Mouse (Mus musculus) liver, embryonic 16.5 days (tissue): Measurements from ENCODE around the gene Med27. TPM values are rescaled to one million over a fixed set of nuclear protein-coding genes. Genes with fewer than 3 reads are reported as not detected.

Experiments
- ATAC-seq: fragments of 200-750 bp; cut with Nextera tagmentation; 2 replicates; pipeline ENCODE4 v1.8.0; 2017; ENCODE audit warnings: low read depth, mild to moderate bottlenecking, moderate number of reproducible peaks, moderate library complexity
- H3K27ac ChIP-seq: fragments of 300-500 bp; sonication (generic); 2 replicates; pipeline ENCODE4 v1.5.1; 2014; ENCODE audit warnings: mild to moderate bottlenecking, low read length
- H3K27me3 ChIP-seq: fragments of 300-500 bp; sonication (generic); 2 replicates; pipeline ENCODE4 v1.6.1; 2014; ENCODE audit warnings: low read depth, low read length, mixed read lengths; ENCODE audit not compliant: control insufficient read depth, insufficient read depth
- H3K36me3 ChIP-seq: fragments of 300-500 bp; sonication (generic); 2 replicates; pipeline ENCODE4 v1.6.1; 2014; ENCODE audit warnings: mild to moderate bottlenecking; ENCODE audit not compliant: control insufficient read depth, insufficient read depth
- H3K4me1 ChIP-seq: fragments of 300-500 bp; sonication (generic); 2 replicates; pipeline ENCODE4 v1.6.1; 2014; ENCODE audit warnings: low read depth, low read length, mixed read lengths; ENCODE audit not compliant: control insufficient read depth
- H3K4me2 ChIP-seq: fragments of 300-500 bp; sonication (generic); 2 replicates; pipeline ENCODE4 v1.6.1; 2014; ENCODE audit warnings: low read depth, low read length, mixed read lengths
- H3K4me3 ChIP-seq: fragments of 300-500 bp; sonication (generic); 2 replicates; pipeline ENCODE4 v1.5.1; 2014; ENCODE audit warnings: low read depth, mild to moderate bottlenecking, low read length
- H3K9ac ChIP-seq: fragments of 300-500 bp; sonication (generic); 2 replicates; pipeline ENCODE4 v1.6.1; 2014; ENCODE audit warnings: low read depth, low read length
- H3K9me3 ChIP-seq: fragments of 300-500 bp; sonication (generic); replicated peaks from 2 replicates; pipeline ENCODE4 v1.6.1; 2016; ENCODE audit warnings: low read length; ENCODE audit not compliant: control insufficient read depth
- WGBS: fragments of 180-500 bp; shearing (Covaris S2); extraction: QIAGEN DNeasy Blood & Tissue Kit; methylation state at CpG from one replicate; pipeline ENCODE4 v1.1.7; 2014; ENCODE audit not compliant: insufficient replicate concordance; 5-methylcytosine and 5-hydroxymethylcytosine counted together
- polyA plus RNA-seq: library from polyadenylated mRNA; unstranded; fragments of >200 nt; fragmentation: Nextera tagmentation; extraction: Ambion mirVana; gene quantifications from 2 replicates; pipeline ENCODE4 v1.2.1, GENCODE M21; 2015

Med27 gene
- polyA plus RNA-seq, 1 experiment from 2014 or later: 14.1 TPM

DNA sequence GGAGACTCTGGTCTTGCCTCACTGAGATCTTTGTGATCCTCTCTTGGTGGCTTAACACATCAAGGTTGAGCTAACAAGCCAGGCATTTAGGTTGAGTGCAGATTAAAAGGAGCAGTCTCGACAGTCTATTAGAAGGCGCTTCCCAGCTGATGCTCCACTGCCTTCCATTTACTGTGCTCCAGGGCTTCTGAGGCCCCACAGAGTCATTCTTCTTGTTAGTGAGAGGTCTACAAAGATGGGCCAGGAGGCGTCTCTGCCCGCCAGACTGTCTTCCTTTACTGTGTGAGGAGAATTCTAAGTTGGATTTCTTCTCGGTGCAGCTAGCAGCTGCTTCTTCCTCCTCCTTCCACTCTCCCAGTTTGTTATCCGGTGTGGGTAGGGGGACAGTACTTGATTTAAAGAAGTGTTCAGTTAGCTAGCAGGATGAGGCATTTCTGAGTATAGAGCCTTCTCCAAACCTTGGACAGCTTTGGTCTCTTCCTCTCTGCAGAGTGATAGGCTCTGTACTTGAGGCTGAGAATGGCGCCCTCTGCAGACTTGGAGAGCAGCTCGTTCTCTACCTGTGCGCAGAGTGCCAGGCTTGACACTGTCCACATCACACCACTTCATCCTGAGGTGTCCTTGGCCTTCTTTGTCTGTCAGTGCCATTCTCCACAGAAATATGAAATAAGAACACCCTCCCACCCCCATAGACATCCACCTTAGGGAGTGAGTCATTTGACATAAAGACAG is 57.3 kb downstream of the Med27 start:
- Histone ChIP-seq H3K9me3 (no peaks in the 10 kb centered on the region), H3K9ac (no peak overlapping the region), H3K4me2 (no peak overlapping the region), H3K27me3 (no peaks in the 10 kb centered on the region), H3K4me1 (no peaks in the 10 kb centered on the region; the same call in 1 of the 2 replicates), H3K4me3 (no peak overlapping the region), H3K36me3 (no peaks in the 10 kb centered on the region), H3K27ac (no peak overlapping the region)
- ATAC-seq: no peak
- WGBS: 59% methylated on average over 9 of the region's 9 CpGs

DNA sequence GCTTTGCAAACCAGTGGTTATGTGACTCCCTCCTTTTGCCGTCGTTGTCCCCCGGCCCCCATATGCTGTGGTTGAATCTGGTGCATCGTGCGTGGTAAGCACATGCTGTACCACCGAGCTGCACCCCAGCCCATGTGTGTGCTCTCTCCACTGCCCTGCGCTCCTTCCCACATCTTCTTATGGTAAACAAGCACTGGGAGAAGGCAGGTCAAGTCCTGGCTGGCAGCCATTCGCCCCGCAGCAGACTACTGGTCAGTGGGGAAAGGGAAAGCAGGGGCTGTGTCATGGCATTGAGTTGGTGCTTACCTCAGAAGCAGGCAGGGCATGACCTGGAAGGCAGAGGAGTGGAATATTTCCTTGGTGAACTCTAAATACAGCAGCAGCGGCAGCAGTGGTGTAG is 58.3 kb downstream of the Med27 start:
- Histone ChIP-seq H3K27me3 (no peaks in the 10 kb centered on the region), H3K4me2 (no peak overlapping the region), H3K4me3 (no peak overlapping the region), H3K4me1 (no peaks in the 10 kb centered on the region; the same call in 1 of the 2 replicates), H3K27ac (no peak overlapping the region), H3K36me3 (no peaks in the 10 kb centered on the region), H3K9me3 (no peaks in the 10 kb centered on the region), H3K9ac (no peak overlapping the region)
- 77% methylated on average over 10 of the region's 10 CpGs for WGBS
- no peak for ATAC-seq

DNA sequence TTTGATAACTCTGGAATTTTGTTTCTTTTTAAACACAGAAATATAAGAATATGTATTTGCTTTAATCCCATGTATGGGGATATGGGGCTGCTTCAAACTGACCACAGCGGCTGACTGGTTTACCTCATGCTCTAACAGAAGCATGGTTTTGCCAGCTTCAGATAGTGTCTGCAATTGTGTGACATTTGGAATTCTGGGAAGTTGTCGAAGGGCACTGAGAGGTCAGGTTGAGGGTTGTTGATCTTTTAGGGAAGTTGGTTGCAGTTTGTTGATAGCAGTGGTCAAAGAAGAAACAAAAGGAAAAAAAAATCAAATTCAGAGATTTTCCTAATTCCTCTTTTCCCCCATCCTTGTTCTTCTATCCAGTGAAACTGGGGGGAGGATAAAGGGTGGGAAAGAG is 59.2 kb downstream of the Med27 start:
- Histone ChIP-seq H3K4me3 (no peak overlapping the region), H3K4me2 (no peak overlapping the region), H3K27me3 (no peaks in the 10 kb centered on the region), H3K4me1 (no peaks in the 10 kb centered on the region; the same call in 1 of the 2 replicates), H3K9ac (no peak overlapping the region), H3K9me3 (no peaks in the 10 kb centered on the region), H3K27ac (no peak overlapping the region), H3K36me3 (no peaks in the 10 kb centered on the region)
- WGBS: 34% methylated on average over 2 of the region's 2 CpGs
- no peak for ATAC-seq

GRCm38 (mm10) chr2:29407350-29407749 is 60.7 kb downstream of the Med27 start:
- WGBS: 64% methylated on average over 3 of the region's 3 CpGs
- ATAC-seq: no peak

GRCm38 (mm10) chr2:29407764-29408163 is 61.1 kb downstream of the Med27 start:
- no peaks in the 10 kb centered on the region for H3K27me3 ChIP-seq
- no peaks in the 10 kb centered on the region; the same call in 1 of the 2 replicates for H3K4me1 ChIP-seq
- H3K36me3 ChIP-seq: no peaks in the 10 kb centered on the region
- H3K4me3 ChIP-seq: no peak overlapping the region
- H3K9me3 ChIP-seq: no peaks in the 10 kb centered on the region
- H3K27ac ChIP-seq: no peak overlapping the region
- H3K4me2 ChIP-seq: no peak overlapping the region
- ATAC-seq: no peak
- 66% methylated on average over 7 of the region's 7 CpGs for WGBS
- no peak overlapping the region for H3K9ac ChIP-seq

More at GRCm38 (mm10) chr2:29407350-29407749, 60.7 kb downstream of the Med27 start:
- no peaks in the 10 kb centered on the region for H3K9me3 ChIP-seq
- no peaks in the 10 kb centered on the region; the same call in 1 of the 2 replicates for H3K4me1 ChIP-seq
- H3K36me3 ChIP-seq: no peaks in the 10 kb centered on the region
- no peak overlapping the region for H3K9ac ChIP-seq
- H3K4me3 ChIP-seq: no peak overlapping the region
- no peak overlapping the region for H3K4me2 ChIP-seq
- H3K27me3 ChIP-seq: no peaks in the 10 kb centered on the region
- no peak overlapping the region for H3K27ac ChIP-seq

GRCm38 (mm10) chr2:29410884-29411283 is 64.3 kb downstream of the Med27 start:
- Histone ChIP-seq H3K4me1 (no peaks in the 10 kb centered on the region; the same call in 1 of the 2 replicates), H3K36me3 (no peaks in the 10 kb centered on the region), H3K27ac (no peak overlapping the region), H3K9ac (no peak overlapping the region), H3K9me3 (no peaks in the 10 kb centered on the region), H3K27me3 (no peaks in the 10 kb centered on the region), H3K4me3 (no peak overlapping the region), H3K4me2 (no peak overlapping the region)
- 76% methylated on average over 7 of the region's 7 CpGs for WGBS
- no peak for ATAC-seq

DNA sequence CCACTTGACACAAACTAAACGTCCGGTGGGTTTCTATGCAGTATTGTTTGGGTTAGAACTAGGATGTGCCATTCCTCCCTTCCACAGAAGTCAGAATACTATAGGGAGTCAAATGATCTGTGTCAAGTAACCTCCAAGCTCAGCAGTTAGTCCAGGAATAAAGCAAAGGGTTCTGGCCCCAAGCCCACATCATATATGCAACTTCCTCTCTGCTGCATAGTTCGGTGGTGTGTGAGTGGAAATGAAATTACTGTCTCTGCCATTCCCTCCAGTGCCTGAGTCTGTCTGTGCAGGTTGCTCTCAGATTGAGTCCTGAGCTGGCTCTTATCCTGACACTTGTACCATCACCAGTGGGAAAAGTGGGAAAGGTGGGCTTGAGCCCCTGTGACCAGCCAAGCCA is 65.8 kb downstream of the Med27 start:
- Histone ChIP-seq H3K27me3 (no peaks in the 10 kb centered on the region), H3K4me1 (no peaks in the 10 kb centered on the region), H3K4me2 (no peak overlapping the region), H3K9ac (no peak overlapping the region), H3K36me3 (no peaks in the 10 kb centered on the region), H3K4me3 (no peak overlapping the region), H3K27ac (no peak overlapping the region), H3K9me3 (no peaks in the 10 kb centered on the region)
- 53% methylated on average over 3 of the region's 3 CpGs for WGBS
- ATAC-seq: no peak

GRCm38 (mm10) chr2:29413259-29413993 is 66.8 kb downstream of the Med27 start:
- Histone ChIP-seq H3K9me3 (no peaks in the 10 kb centered on the region), H3K9ac (no peak overlapping the region), H3K36me3 (no peaks in the 10 kb centered on the region), H3K27ac (no peak overlapping the region), H3K4me2 (no peak overlapping the region), H3K27me3 (no peaks in the 10 kb centered on the region), H3K4me3 (no peak overlapping the region), H3K4me1 (no peaks in the 10 kb centered on the region)
- WGBS: 64% methylated on average over 13 of the region's 13 CpGs
- ATAC-seq: no peak

DNA sequence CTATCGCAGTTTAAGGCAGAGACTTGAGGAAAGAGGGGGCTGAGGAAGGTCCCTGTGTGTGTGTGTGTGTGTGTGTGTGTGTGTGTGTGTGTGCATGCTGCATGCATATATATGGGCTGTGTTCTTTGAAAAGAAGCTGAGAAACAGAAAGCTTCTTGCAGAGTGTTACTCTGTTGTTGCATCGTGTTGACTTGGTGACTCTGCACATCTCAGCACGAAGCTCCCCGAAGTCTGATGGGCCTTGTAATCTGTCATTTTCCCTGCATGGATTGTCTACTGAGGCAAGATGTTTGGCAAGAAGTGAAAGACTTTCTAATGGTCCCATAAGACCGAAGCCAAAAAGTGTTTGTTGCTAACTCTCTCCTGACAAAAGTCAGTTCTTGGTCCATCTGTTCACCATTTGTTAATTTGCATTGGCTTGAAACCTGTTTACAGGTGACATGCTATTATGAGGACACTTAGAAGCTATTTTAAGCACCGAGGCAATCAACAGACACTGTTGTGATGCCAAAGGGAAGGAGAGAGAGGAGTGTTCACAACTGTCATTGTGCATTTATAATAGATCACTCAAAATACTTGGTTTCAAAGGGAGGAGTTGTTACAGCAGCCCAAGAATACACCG is 68.3 kb downstream of the Med27 start:
- no peak overlapping the region for H3K4me2 ChIP-seq
- WGBS: 67% methylated on average over 7 of the region's 7 CpGs
- no peaks in the 10 kb centered on the region for H3K36me3 ChIP-seq
- H3K4me3 ChIP-seq: no peak overlapping the region
- H3K9ac ChIP-seq: no peak overlapping the region
- H3K27ac ChIP-seq: no peak overlapping the region
- no peak for ATAC-seq
- H3K9me3 ChIP-seq: no peaks in the 10 kb centered on the region
- no peaks in the 10 kb centered on the region for H3K27me3 ChIP-seq
- H3K4me1 ChIP-seq: no peaks in the 10 kb centered on the region
